Mouse (Mus musculus): ENCODE measurements around the gene Nudt8.

The Nudt8 gene

GRCm38 (mm10) chr19:4051016-4051415 is 50.6 kb downstream of the Nudt8 start:
- no peak for DNase-seq (ENCODE audit: low spot score in 2 of 2)

All from right cerebral cortex, postnatal 10 days (tissue).